Mouse (Mus musculus): ENCODE data around the gene Thap4. TPM values are rescaled to one million over a fixed set of nuclear protein-coding genes. Genes with fewer than 3 reads are reported as not detected.

Gene Thap4
- polyA plus RNA-seq (2015; fragmentation: Nextera tagmentation; extraction: Ambion mirVana): 56.6 and 59.0 TPM in 2 replicates

GRCm38 (mm10) chr1:93754573-93755290 is at the start of gene Thap4:
Thap4 (minus strand) TSS chr1:93754864.
- Histone ChIP-seq H3K4me3 (ENCODE audit: low read depth, low read length) (peak within 1 kb of the TSS; percentile 99), H3K4me1 (replicated peaks; ENCODE audit: control insufficient read depth, insufficient read depth, low read length) (peaks cover 7% of the 10 kb centered on the region), H3K9me3 (ENCODE audit: control insufficient read depth) (no peaks in the 10 kb centered on the region), H3K27me3 (replicated peaks; ENCODE audit: control insufficient read depth, insufficient read depth, low read length) (no peaks in the 10 kb centered on the region), H3K36me3 (ENCODE audit: control insufficient read depth, insufficient read depth) (peaks cover 9% of the 10 kb centered on the region), H3K4me2 (replicated peaks; ENCODE audit: low read depth) (peak within 1 kb of the TSS; percentile 83), H3K9ac (ENCODE audit: low read depth, low read length) (peak within 1 kb of the TSS; percentile 85), H3K27ac (ENCODE audit: low read depth, low read length) (peak within 1 kb of the TSS; percentile 83)
- peak; percentile 88 for ATAC-seq
- 1% methylated on average over 108 of the region's 121 CpGs for WGBS
- no peak for TF ChIP-seq CTCF (IDR thresholded peaks at IDR 0.05; ENCODE audit: low read depth)

- H3K4me1 ChIP-seq (replicated peaks; ENCODE audit: control insufficient read depth, insufficient read depth, low read length): peaks cover 11% of the 10 kb centered on the region; the same call in 1 of the 2 replicates
- peak within 1 kb of the TSS; percentile 98 for H3K27ac ChIP-seq (ENCODE audit: low read depth, low read length)
- H3K27me3 ChIP-seq (replicated peaks; ENCODE audit: control insufficient read depth, insufficient read depth, low read length): no peaks in the 10 kb centered on the region
- peaks cover 34% of the 10 kb centered on the region for H3K36me3 ChIP-seq (ENCODE audit: control insufficient read depth, insufficient read depth)
- H3K4me3 ChIP-seq (ENCODE audit: low read depth, low read length): peak within 1 kb of the TSS; percentile 80
- no peaks in the 10 kb centered on the region for H3K9me3 ChIP-seq (ENCODE audit: control insufficient read depth)
- H3K9ac ChIP-seq (ENCODE audit: low read depth, low read length): peak within 1 kb of the TSS; percentile 77
- ATAC-seq: peak; percentile 95
- WGBS: under 1% methylated on average over 93 of the region's 94 CpGs
- H3K4me2 ChIP-seq (replicated peaks; ENCODE audit: low read depth): peak within 1 kb of the TSS; percentile 93
- peak; percentile 99 for TF ChIP-seq CTCF (IDR thresholded peaks at IDR 0.05; ENCODE audit: low read depth)
Observed at GRCm38 (mm10) chr1:93803556-93804507, 49.2 kb upstream of the Thap4 start, which contains the start of gene Ing5. Ing5 (plus strand) TSS chr1:93803965.

DNA sequence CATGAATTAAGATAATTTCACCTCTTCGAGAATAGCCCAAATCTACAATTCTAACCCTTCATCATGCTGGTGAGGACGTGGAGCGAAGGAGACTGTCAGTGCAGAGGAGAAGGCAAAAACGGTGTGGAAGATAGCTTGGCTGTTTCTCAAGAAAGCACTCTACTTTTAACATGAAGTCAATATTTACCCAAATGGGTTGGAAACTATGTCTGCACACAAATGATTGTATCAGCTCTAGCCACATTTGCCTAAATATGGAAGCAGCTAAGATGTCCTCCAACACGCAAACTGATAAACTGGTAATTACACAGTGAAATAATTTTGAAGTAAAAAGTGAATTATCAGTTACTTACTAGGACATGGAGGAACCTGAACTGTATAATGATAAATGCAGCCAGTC is 48.1 kb upstream of the Thap4 start:
- peak overlapping the region; percentile 80 for H3K4me3 ChIP-seq (ENCODE audit: low read depth, low read length)
- peaks cover 29% of the 10 kb centered on the region for H3K36me3 ChIP-seq (ENCODE audit: control insufficient read depth, insufficient read depth)
- no peak for ATAC-seq
- 69% methylated on average over 5 of the region's 5 CpGs for WGBS
- peaks cover 11% of the 10 kb centered on the region; the same call in 1 of the 2 replicates for H3K4me1 ChIP-seq (replicated peaks; ENCODE audit: control insufficient read depth, insufficient read depth, low read length)
- 0 out of 2 replicates have a peak overlapping the region, but pooled peaks have one; percentile 77 for H3K9ac ChIP-seq (ENCODE audit: low read depth, low read length)
- no peak for TF ChIP-seq CTCF (IDR thresholded peaks at IDR 0.05; ENCODE audit: low read depth)
- H3K4me2 ChIP-seq (replicated peaks; ENCODE audit: low read depth): peak overlapping the region; percentile 93
- no peak overlapping the region for H3K27ac ChIP-seq (ENCODE audit: low read depth, low read length)
- no peaks in the 10 kb centered on the region for H3K9me3 ChIP-seq (ENCODE audit: control insufficient read depth)
- no peaks in the 10 kb centered on the region for H3K27me3 ChIP-seq (replicated peaks; ENCODE audit: control insufficient read depth, insufficient read depth, low read length)

DNA sequence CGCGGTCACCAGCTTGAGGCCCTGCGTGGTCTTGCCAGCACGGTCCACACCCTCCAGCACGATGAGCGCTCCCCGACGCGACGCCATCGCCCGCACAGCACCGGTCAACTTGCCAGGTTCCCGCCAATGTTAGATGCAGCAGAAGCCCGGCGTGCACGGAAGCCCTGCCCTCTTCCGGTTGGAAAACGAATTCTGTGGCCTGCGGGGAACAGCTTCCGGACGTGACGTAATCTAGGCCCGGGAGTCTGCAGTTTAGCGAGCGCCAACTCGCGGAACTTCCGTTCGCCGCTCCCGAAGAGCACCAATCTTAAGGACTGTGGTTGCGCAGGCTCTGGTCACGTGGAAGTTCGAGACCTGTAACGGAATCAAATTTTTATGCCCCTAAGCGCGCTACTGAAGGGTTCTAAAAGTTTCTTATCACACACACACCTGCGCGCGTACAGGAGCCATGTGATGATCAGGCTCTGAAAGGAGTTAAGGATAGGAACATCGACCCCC is 47.1 kb upstream of the Thap4 start, which contains the start of gene Dtymk:
TSS of gene Dtymk (minus strand) at position 194 of the 498 bp plus-strand sequence.
- TF ChIP-seq CTCF (IDR thresholded peaks at IDR 0.05; ENCODE audit: low read depth): peak; percentile 78
- Histone ChIP-seq H3K36me3 (ENCODE audit: control insufficient read depth, insufficient read depth) (peaks cover 23% of the 10 kb centered on the region), H3K9ac (ENCODE audit: low read depth, low read length) (peak within 1 kb of the TSS; percentile 56), H3K4me2 (replicated peaks; ENCODE audit: low read depth) (peak within 1 kb of the TSS; percentile 93), H3K27ac (ENCODE audit: low read depth, low read length) (peak within 1 kb of the TSS; percentile 51), H3K27me3 (replicated peaks; ENCODE audit: control insufficient read depth, insufficient read depth, low read length) (no peaks in the 10 kb centered on the region), H3K4me3 (ENCODE audit: low read depth, low read length) (peak within 1 kb of the TSS; percentile 66), H3K4me1 (replicated peaks; ENCODE audit: control insufficient read depth, insufficient read depth, low read length) (peaks cover 11% of the 10 kb centered on the region; the same call in 1 of the 2 replicates), H3K9me3 (ENCODE audit: control insufficient read depth) (no peaks in the 10 kb centered on the region)
- 0% methylated on average over 42 of the region's 42 CpGs for WGBS
- ATAC-seq: peak; percentile 59

DNA sequence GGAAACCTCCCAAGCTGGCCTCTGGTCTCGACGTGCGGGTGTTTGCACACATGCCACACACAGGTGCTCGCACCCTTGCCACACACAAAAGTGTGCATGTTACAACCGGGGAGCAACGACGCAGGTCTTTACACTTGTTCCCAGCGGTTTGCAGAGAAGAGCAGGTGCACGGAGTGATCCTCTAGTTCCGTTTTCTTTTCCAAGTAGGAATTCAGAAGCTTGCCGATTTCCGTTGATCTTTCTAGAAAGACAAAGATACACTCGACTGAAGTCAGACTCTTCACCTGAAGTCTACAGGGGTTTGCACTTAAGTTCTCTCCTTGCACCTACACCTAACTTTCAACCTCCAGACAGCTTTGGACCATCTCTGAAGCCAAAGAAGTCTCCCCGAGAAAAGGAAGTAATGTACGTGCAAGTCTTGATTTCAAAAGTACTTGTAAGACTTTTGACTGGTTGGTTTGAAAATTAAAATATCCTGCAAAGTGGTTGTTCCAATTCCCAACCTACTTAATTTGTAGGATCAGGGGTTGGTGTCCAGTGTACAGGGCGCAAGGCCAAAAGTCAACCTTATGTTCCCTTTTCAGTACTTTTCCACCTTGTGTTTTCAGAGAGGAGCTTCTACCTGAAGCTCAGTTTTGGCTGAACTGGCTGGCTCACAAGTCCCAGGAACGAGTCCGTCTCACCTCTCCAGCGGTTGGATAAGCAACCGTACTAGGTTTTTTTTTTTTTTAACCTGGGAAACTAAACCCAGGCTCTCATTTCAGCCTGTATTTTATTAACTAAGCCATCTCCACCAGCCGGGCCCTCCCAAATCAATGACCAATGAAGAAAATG is 46.2 kb upstream of the Thap4 start:
- TF ChIP-seq CTCF (IDR thresholded peaks at IDR 0.05; ENCODE audit: low read depth): no peak
- Histone ChIP-seq H3K9me3 (ENCODE audit: control insufficient read depth) (no peaks in the 10 kb centered on the region), H3K4me1 (replicated peaks; ENCODE audit: control insufficient read depth, insufficient read depth, low read length) (peaks cover 11% of the 10 kb centered on the region; the same call in 1 of the 2 replicates), H3K36me3 (ENCODE audit: control insufficient read depth, insufficient read depth) (peaks cover 15% of the 10 kb centered on the region), H3K9ac (ENCODE audit: low read depth, low read length) (peak overlapping the region; percentile 56), H3K27ac (ENCODE audit: low read depth, low read length) (peak overlapping the region; percentile 51; the same call in 1 of the 2 replicates), H3K4me3 (ENCODE audit: low read depth, low read length) (peak overlapping the region; percentile 66), H3K4me2 (replicated peaks; ENCODE audit: low read depth) (peak overlapping the region; percentile 93), H3K27me3 (replicated peaks; ENCODE audit: control insufficient read depth, insufficient read depth, low read length) (no peaks in the 10 kb centered on the region)
- WGBS: 67% methylated on average over 21 of the region's 21 CpGs
- ATAC-seq: no peak

Measured in intestine, postnatal 0 days (tissue).